Mouse (Mus musculus) myocyte (in vitro differentiated cells): ENCODE measurements around the gene Dnaja1. TPM values are rescaled to one million over a fixed set of nuclear protein-coding genes. Genes with fewer than 3 reads are reported as not detected.

Experiments used
- H3K27me3 ChIP-seq: one replicate; pipeline ENCODE4 v1.6.1; 2011; ENCODE audit not compliant: control insufficient read depth, insufficient read depth, insufficient read length
- H3K36me3 ChIP-seq: one replicate; pipeline ENCODE4 v1.6.1; 2011; ENCODE audit not compliant: control insufficient read depth, insufficient read depth
- H3K4me2 ChIP-seq: one replicate; pipeline ENCODE4 v1.6.1; 2011; ENCODE audit warnings: low read depth, control low read depth
- H3K4me3 ChIP-seq: one replicate; pipeline ENCODE4 v1.5.1; 2011; ENCODE audit warnings: mild to moderate bottlenecking, control low read depth, moderate library complexity
- H3K79me2 ChIP-seq: one replicate; pipeline ENCODE4 v1.6.1; 2011; ENCODE audit not compliant: control insufficient read depth, insufficient read depth
- H3ac ChIP-seq: one replicate; pipeline ENCODE4 v1.6.1; 2011; ENCODE audit not compliant: control insufficient read depth, insufficient read length
- CEBPB ChIP-seq: IDR thresholded peaks from 2 replicates; pipeline ENCODE4 v1.6.1; 2011; ENCODE audit warnings: mild to moderate bottlenecking, moderate library complexity; ENCODE audit not compliant: poor library complexity, insufficient read depth, severe bottlenecking
- E2F4 ChIP-seq: IDR thresholded peaks from one replicate; pipeline ENCODE4 v1.6.1; 2011; ENCODE audit warnings: mild to moderate bottlenecking, control low read depth, moderate library complexity; ENCODE audit not compliant: insufficient read depth
- MAX ChIP-seq: IDR thresholded peaks from one replicate; pipeline ENCODE4 v1.6.1; 2011; ENCODE audit warnings: low read depth, mild to moderate bottlenecking, control low read depth
- MYOD1 ChIP-seq, 3 experiments: IDR thresholded peaks; one replicate each; pipeline ENCODE4 v1.6.1; 2011; ENCODE audit warnings: control low read depth in 2 of 3, low read depth in 2 of 3, mild to moderate bottlenecking in 2 of 3, moderate library complexity in 1 of 3; ENCODE audit not compliant: insufficient read length in 2 of 3, control insufficient read depth in 1 of 3
- MYOG ChIP-seq, 3 experiments: IDR thresholded peaks; one replicate each; pipeline ENCODE4 v1.6.1; 2011; ENCODE audit warnings: control low read depth in 2 of 3, low read depth in 2 of 3, mild to moderate bottlenecking in 2 of 3; ENCODE audit not compliant: insufficient read length in 2 of 3, control insufficient read depth in 1 of 3, insufficient read depth in 1 of 3
- POLR2A ChIP-seq: IDR thresholded peaks from one replicate; pipeline ENCODE4 v1.6.1; 2011; ENCODE audit warnings: low read depth, mild to moderate bottlenecking, control low read depth, moderate library complexity; ENCODE audit not compliant: insufficient read length
- POLR2AphosphoS2 ChIP-seq: IDR thresholded peaks from one replicate; pipeline ENCODE4 v1.6.1; 2011; ENCODE audit warnings: low read depth, control low read depth; ENCODE audit not compliant: insufficient read length
- REST ChIP-seq: IDR thresholded peaks from one replicate; pipeline ENCODE4 v1.6.1; 2011; ENCODE audit warnings: mild to moderate bottlenecking, control low read depth, moderate library complexity; ENCODE audit not compliant: insufficient read depth, insufficient read length
- SRF ChIP-seq: IDR thresholded peaks from one replicate; pipeline ENCODE4 v1.6.1; 2011; ENCODE audit warnings: low read depth; ENCODE audit not compliant: control insufficient read depth, insufficient read length
- TCF12 ChIP-seq: IDR thresholded peaks from one replicate; pipeline ENCODE4 v1.6.1; 2011; ENCODE audit warnings: mild to moderate bottlenecking, control low read depth; ENCODE audit not compliant: poor library complexity, insufficient read depth, severe bottlenecking
- TCF3 ChIP-seq: IDR thresholded peaks from one replicate; pipeline ENCODE4 v1.6.1; 2011; ENCODE audit warnings: low read depth, control low read depth; ENCODE audit not compliant: insufficient read length
- USF1 ChIP-seq: IDR thresholded peaks from one replicate; pipeline ENCODE4 v1.6.1; 2011; ENCODE audit warnings: low read depth, mild to moderate bottlenecking, control low read depth, moderate library complexity
- polyA plus RNA-seq: library from polyadenylated mRNA; unstranded; fragments of >200 nt; fragmentation: generic; extraction: Trizol; gene quantifications from one replicate; pipeline ENCODE4 v1.2.1, GENCODE M21; 2012; ENCODE audit warnings: missing spikeins

Dnaja1 gene
- polyA plus RNA-seq, 1 experiment: 68.3 TPM

DNA sequence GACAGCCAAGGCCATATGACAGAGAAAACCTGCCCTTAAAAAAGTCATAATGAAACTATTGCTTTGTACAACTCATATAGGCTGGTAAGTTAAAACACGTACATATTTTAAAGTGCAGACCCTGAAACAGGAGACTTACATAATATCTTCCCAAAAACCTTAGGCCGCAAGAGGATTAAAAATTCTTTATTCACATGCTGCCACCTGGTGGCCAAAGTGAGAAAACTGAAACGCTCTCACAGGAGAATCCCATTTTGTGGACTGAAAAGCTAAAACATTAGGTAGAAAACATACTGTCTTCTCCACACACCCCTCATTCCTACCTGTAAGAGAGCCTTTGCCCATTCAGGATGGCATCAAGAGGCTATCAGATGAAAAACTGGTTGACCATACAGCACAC is 40.0 kb upstream of the Dnaja1 start:
- H3K4me2 ChIP-seq: no peak overlapping the region
- H3ac ChIP-seq: no peak overlapping the region
- no peaks in the 10 kb centered on the region for H3K79me2 ChIP-seq
- no peak for TF ChIP-seq REST
- no peak for TF ChIP-seq MYOD1 (IDR thresholded peaks at IDR 0.05; ENCODE audit: control insufficient read depth in 1 of 3, insufficient read length in 2 of 3, low read depth in 2 of 3)
- TF ChIP-seq MYOG (IDR thresholded peaks at IDR 0.05; ENCODE audit: control insufficient read depth in 1 of 3, insufficient read depth in 1 of 3, insufficient read length in 2 of 3, low read depth in 2 of 3): no peak
- no peak for TF ChIP-seq CEBPB
- no peak for TF ChIP-seq POLR2A
- no peak for TF ChIP-seq SRF
- H3K36me3 ChIP-seq: no peaks in the 10 kb centered on the region
- H3K27me3 ChIP-seq: no peaks in the 10 kb centered on the region
- no peak overlapping the region for H3K4me3 ChIP-seq

DNA sequence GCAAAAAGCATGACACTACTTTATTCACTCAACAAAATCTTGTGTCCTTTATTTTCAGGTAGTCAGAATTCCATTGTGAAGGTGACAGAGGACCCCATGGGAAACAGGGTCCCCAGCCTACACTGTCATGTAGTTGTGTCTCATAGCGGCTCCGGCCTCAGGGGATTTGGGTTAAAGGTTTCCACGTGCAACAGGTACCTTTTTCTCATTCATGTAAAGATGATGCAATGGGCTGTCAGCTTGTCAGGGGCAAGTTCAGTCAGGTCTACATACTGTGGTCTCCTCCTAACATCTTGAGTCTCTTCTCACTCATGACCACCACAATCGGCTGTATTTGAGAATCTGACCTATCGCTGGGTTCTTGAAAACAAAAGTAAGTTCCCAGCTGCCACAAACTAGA is 39.6 kb upstream of the Dnaja1 start:
- Histone ChIP-seq H3K79me2 (no peaks in the 10 kb centered on the region), H3K27me3 (no peaks in the 10 kb centered on the region), H3ac (no peak overlapping the region), H3K4me3 (no peak overlapping the region), H3K36me3 (no peaks in the 10 kb centered on the region), H3K4me2 (no peak overlapping the region)
- TF ChIP-seq TCF12 (no peak), POLR2A (no peak), MAX (no peak), CEBPB (no peak), MYOD1 (IDR thresholded peaks at IDR 0.05; ENCODE audit: control insufficient read depth in 1 of 3, insufficient read length in 2 of 3, low read depth in 2 of 3) (no peak), TCF3 (no peak), MYOG (IDR thresholded peaks at IDR 0.05; ENCODE audit: control insufficient read depth in 1 of 3, insufficient read depth in 1 of 3, insufficient read length in 2 of 3, low read depth in 2 of 3) (no peak), POLR2AphosphoS2 (no peak)

DNA sequence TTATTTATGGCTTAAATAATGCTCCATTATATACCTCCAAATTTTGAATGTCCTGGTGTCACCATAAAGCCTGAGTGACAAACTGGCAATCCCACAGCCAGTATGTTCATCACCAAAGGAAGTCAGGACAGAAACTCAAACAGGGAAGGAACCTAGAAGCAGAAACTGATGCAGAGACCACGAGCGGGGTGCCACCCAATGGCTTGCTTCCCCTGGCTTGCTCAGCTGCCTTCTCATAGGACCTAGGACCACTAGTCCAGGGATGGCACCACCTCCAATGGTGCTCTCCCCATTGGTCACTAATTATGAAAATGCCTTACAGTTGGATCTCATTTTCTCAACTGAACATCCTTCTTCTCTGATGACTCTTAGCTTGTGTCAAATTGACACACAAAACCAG is 38.6 kb upstream of the Dnaja1 start:
- H3K4me3 ChIP-seq: no peak overlapping the region
- H3K4me2 ChIP-seq: no peak overlapping the region
- H3K36me3 ChIP-seq: no peaks in the 10 kb centered on the region
- no peak overlapping the region for H3ac ChIP-seq
- H3K27me3 ChIP-seq: no peaks in the 10 kb centered on the region
- no peak for TF ChIP-seq CEBPB
- no peak for TF ChIP-seq MAX
- no peak for TF ChIP-seq USF1
- no peak for TF ChIP-seq E2F4
- no peak for TF ChIP-seq TCF3
- no peak for TF ChIP-seq TCF12
- no peak for TF ChIP-seq MYOG (IDR thresholded peaks at IDR 0.05; ENCODE audit: control insufficient read depth in 1 of 3, insufficient read depth in 1 of 3, insufficient read length in 2 of 3, low read depth in 2 of 3)
- no peak for TF ChIP-seq REST
- TF ChIP-seq POLR2A: no peak
- no peak for TF ChIP-seq POLR2AphosphoS2
- no peak for TF ChIP-seq MYOD1 (IDR thresholded peaks at IDR 0.05; ENCODE audit: control insufficient read depth in 1 of 3, insufficient read length in 2 of 3, low read depth in 2 of 3)
- TF ChIP-seq SRF: no peak
- H3K79me2 ChIP-seq: no peaks in the 10 kb centered on the region

DNA sequence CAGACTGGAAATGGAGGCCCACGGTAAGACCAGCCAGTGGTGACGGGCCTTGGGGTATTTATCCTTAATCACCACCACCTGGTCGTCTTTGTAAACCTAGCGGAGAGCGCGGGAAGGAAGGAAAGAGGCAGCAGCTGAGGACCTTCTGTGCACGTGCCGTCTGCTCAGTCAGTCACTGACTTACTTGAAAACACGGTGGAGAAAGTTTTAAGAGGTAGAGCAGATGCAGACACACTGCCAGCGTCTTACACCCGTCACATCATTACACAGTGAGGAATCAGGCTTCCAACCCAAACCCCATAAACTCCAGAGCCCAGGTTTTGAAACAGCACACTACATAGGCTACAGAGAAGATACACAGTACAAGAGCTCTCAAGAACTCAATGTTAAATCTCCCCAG is 30.9 kb upstream of the Dnaja1 start:
- Histone ChIP-seq H3ac (no peak overlapping the region), H3K27me3 (no peaks in the 10 kb centered on the region), H3K4me3 (no peak overlapping the region), H3K4me2 (no peak overlapping the region), H3K79me2 (no peaks in the 10 kb centered on the region), H3K36me3 (peaks cover 31% of the 10 kb centered on the region)
- TF ChIP-seq POLR2A (no peak), MAX (no peak), TCF12 (no peak), REST (no peak), CEBPB (no peak), MYOG (IDR thresholded peaks at IDR 0.05; ENCODE audit: control insufficient read depth in 1 of 3, insufficient read depth in 1 of 3, insufficient read length in 2 of 3, low read depth in 2 of 3) (no peak), USF1 (no peak), POLR2AphosphoS2 (no peak), E2F4 (no peak), SRF (no peak), MYOD1 (IDR thresholded peaks at IDR 0.05; ENCODE audit: control insufficient read depth in 1 of 3, insufficient read length in 2 of 3, low read depth in 2 of 3) (no peak), TCF3 (no peak)

DNA sequence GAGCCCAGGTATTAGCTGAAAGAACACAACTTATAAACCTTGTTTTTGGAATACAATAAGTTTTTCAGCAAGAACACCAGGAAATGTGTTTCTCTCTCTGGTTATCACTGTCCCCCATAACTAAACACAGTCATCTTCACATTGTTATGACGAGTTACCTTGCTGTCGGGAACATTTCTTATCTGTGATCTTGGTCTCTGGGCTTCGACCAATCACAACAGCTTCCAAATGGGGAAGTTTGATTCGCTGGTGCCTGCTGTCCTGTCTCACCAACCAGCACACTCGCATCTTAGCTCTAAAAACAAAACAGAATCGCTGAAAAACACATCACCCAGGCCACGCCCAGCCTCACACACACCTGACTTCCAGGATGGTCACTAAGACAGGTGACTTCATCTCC is 24.9 kb upstream of the Dnaja1 start:
- no peak overlapping the region for H3K4me3 ChIP-seq
- TF ChIP-seq TCF3: no peak
- TF ChIP-seq CEBPB: no peak
- TF ChIP-seq TCF12: no peak
- no peak for TF ChIP-seq MYOG (IDR thresholded peaks at IDR 0.05; ENCODE audit: control insufficient read depth in 1 of 3, insufficient read depth in 1 of 3, insufficient read length in 2 of 3, low read depth in 2 of 3)
- TF ChIP-seq MYOD1 (IDR thresholded peaks at IDR 0.05; ENCODE audit: control insufficient read depth in 1 of 3, insufficient read length in 2 of 3, low read depth in 2 of 3): no peak
- TF ChIP-seq USF1: no peak
- TF ChIP-seq MAX: no peak
- TF ChIP-seq E2F4: no peak
- TF ChIP-seq SRF: no peak
- TF ChIP-seq POLR2AphosphoS2: no peak
- no peak for TF ChIP-seq POLR2A
- no peak for TF ChIP-seq REST

More for the DNA sequence above, 24.9 kb upstream of the Dnaja1 start:
- H3K79me2 ChIP-seq: peaks cover 16% of the 10 kb centered on the region
- no peak overlapping the region for H3ac ChIP-seq
- H3K4me2 ChIP-seq: peak overlapping the region; percentile 1
- H3K27me3 ChIP-seq: no peaks in the 10 kb centered on the region
- peaks cover 28% of the 10 kb centered on the region for H3K36me3 ChIP-seq
